Mouse (Mus musculus) gastrocnemius, adult 18-20 months (tissue): ENCODE measurements around the gene Dctn5. TPM values are rescaled to one million over a fixed set of nuclear protein-coding genes. Genes with fewer than 3 reads are reported as not detected.
"Not testable (repeated sequence)": the region's sequence is repeated elsewhere in the genome, so short reads cannot be mapped to it uniquely, and the experiment has no call there.

Experiments used
- DNase-seq: peaks from one replicate; pipeline ENCODE4 v3.0.0; 2021; ENCODE audit warnings: low spot score
- long read RNA-seq, 2 experiments: library from polyadenylated mRNA; stranded (forward); transcript quantifications; one replicate each; pipeline ENCODE4 v2.0.0; 2021
- total RNA-seq, 2 experiments: library from RNA; stranded (reverse); gene quantifications; 2 replicates each; pipeline ENCODE4 v1.2.3; 2021

Dctn5 gene
- 10 to 100 TPM; 16.2 to 16.3 TPM for total RNA-seq
- long read RNA-seq, experiment 1, transcript Dctn5-201 (6 exons, 1,532 nt): major isoform, 13 of 22 reads
- long read RNA-seq, experiment 1, partial matches to known transcripts: 1 of 22 reads
- long read RNA-seq, experiment 1, other reads (novel, unspliced or antisense): 7 of 22 reads
- long read RNA-seq, experiment 2, transcript Dctn5-201 (6 exons, 1,532 nt): major isoform, 7 of 16 reads
- long read RNA-seq, experiment 2, partial matches to known transcripts: 0 of 16 reads
- long read RNA-seq, experiment 2, other reads (novel, unspliced or antisense): 9 of 16 reads

DNA sequence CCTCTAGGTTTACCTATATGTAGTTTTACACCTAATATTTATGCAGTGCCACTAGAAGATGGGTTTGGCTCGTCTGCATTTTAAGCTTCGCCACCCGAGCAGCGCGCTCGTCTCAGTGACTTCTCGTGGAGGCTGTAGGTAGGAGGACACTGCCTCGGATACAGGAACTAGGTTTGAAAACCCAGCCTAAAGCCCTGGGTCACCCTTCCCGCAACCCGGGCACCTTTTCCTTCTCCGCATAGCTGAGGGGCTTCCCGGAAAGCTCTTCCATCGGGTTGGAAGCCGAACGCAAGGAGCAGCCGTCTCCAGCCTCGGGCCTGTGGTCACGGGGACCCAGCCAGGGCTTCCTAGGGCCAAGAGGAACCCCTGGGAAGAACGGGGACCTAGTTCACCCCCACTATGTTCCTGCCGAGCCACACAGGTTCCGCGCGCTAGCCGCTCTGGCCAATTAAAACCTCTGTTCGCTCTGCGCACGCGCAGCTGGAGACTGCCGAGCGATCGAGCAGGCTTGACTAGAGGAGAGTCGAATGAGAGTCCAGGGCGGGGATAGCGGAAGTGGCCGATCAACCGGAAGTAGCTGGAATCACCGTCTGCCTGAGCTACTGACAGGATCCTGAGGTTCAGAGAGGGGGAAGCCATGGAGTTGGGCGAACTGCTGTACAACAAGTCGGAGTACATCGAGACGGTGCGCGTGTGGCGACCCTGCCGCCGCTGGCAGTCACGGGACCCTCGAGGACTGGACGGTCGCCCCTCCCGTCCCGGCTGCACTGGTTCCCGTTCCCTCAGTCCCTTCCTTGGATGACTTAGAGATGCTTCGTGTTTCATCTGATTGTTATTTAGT lies at the start of gene Dctn5, which contains the start of gene Palb2:
Dctn5 (plus strand) TSS at position 545 of the 841 bp plus-strand sequence.
Palb2 (minus strand) TSS at position 489 of the 841 bp plus-strand sequence.
- peak; percentile 98 for DNase-seq

DNA sequence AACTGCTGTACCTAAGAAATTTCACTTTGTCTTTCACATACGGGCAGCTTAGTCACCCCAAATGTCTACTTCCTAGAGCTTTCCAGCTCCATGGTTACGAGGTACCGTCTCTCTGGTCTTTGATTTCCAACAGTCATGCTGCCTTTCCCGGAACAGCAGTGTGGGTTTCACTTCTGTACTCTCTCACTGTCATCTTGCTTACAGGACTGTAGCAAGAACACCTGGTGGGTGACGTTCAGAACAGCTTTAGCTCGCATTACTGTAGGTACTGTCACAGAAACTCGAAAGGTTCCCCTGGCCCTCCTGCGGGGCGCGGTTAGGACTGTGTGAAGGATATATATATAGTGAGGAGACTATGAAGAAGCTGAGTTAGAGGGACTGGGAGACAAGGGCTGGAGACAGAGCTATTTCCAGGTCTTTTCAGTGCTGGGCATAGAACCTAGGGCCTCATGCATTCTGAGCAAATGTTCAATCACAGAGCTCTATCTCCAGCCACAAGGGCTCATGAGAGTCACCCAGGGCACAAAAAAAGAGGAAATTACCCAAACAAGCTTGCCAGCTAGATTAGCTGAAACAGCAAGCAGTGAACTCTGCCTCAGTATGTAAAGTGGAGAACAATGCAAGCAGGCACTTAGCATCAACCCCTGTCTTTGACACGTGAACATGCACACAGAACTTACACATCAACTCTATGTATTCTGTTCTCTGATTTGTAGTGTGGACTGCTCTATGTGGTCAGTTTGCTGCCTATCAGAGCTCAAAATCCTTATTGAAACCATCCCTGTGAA lies 45.5 kb upstream of the Dctn5 start:
- DNase-seq: no peak

DNA sequence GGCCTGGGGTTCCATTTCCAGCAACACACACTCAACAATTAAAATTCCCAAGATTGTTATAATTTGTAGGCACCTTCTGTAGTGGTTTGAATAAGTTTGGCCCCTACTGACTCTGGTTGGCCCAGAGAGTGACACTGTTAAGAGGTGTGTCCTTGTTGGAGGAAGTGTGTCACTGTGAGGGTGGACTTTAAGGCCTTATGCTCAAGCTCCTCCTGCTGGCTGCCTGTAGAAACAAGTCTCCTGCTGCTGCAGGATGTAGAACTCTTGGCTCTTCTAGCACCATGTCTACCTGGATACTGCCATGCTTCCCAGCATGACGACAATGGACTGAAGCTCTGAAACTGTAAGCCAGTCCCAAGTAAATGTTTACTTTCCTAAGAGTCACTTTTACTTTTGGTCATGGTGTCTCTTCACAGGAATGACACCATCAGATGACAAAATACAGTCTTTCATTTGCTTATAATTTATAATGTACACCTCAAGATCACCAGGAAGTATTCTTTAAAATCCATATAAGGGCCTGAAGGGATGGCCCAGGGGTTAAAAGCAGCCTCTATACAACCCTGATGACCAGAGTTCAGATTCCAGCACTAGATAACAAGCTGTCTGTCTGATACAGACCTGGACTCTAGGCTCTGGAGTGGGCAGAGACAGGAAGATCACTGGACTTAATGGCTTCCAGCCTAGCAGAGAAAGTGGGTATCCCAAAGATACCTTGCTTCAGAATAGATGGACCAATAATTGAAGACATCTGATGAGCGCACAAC lies 38.1 kb upstream of the Dctn5 start:
- no peak for DNase-seq

DNA sequence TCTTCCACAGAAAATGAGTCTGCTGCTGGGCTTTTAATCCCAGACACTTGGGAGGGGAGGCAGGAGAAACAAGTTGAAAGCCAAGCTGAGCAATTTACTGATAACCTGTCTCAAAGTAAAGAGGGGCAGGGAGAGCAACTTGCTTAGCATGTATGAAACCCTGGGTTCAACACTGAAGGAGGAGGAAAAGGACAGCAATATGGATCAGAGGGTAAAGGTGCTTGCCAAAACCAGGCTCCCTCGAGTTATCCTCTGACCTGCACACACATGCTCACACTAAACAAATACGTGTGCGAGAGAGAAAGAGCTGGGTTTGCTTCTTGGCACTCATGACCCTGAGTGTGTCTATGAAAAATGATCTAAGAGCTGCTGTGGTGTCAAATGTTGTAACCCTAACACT lies 34.8 kb upstream of the Dctn5 start:
- no peak for DNase-seq

DNA sequence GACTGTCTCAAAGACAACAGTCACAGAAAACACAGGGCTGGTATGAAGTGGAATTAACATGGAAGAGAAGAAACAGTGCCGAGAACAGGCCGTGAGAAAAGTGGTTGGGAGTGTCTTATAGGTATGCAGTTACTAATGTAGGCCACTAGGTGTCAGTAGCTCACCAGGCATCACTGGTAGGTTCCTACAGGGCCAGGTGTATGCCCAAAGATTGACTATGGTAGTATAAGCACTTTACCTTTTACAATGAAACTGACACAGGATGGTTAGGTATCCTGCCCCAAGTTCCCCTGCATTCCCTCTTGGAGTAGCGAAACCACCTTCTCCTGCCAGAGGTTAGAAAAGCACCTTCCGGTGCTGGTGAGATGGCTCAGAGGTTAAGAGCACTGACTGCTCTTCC lies 33.6 kb upstream of the Dctn5 start:
- DNase-seq: peak; percentile 24

DNA sequence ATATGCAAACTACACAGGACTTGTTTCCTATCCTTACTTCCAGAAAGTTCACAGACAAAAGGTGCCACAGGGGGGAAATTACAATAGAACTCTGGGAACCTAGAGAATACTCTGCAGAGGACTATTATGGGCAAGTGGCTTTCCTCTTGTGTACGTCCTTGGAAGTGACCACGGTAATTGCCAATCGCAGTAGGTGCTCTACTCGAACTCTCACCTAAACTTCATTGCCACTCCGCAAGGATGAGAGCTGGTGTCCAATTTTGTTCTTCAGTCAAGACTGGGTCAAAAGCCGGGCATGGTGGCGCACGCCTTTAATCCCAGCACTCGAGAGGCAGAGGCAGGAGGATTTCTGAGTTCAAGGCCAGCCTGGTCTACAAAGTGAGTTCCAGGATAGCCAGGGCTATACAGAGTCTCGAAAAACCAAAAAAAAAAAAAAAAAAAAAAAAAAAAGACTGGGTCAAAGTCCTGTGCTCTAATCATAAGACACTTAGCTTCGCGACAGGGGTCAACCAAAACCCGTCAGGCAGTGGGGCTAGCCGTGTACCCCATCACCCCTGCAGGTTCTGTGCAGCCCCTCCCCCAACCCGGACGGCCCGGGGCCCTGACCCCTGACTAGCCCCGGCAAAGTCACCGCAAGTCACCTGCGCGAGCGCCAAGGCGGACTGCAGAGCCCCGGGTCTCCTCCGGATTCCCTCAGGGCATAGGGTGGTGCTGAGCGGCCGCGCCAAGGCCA lies 31.7 kb upstream of the Dctn5 start:
- not testable (repeated sequence) for DNase-seq

DNA sequence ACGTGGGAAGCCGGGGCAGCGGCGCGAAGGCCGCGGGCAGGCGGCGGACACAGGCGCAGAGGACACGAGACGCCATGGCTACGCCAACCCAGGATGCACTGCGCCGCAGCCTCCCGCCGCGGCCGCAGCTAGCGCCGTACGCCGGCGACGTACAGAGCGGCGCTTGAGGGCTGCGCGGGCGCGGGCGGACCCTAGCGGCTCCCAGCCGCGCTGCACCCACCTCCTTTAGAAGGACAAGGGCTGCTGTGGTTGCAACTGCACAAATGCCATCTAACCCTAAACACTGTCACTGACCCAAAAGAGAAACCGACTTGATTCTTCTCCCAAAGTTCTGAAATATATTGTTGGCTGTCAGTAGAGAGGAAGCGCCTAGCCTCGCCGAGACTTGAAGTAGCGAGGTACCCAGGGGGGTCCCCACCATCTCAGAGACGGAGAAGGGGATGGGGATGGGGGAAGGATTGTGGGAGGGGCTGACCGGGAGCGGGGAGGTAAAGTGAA lies 31.0 kb upstream of the Dctn5 start, which contains the start of gene Ndufab1:
Ndufab1 (minus strand) TSS at position 140 of the 498 bp plus-strand sequence.
- peak; percentile 78 for DNase-seq

DNA sequence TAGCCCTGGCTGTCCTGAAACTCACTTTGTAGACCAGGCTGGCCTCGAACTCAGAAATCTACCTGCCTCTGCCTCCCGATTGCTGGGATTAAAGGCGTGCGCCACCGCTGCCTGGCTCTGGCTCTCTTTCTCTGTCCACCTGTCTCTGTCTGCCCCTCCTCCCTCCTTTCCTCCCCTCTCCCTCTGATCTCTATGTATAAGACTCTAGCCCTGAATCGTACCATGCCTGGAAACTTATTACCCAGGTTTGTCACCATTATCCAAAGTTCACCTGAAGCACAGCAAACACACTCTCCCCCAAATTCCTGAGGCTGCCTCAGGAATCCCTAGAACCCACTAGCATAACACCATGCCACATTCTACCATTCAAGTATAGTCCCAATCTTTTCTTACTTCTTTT lies 24.6 kb upstream of the Dctn5 start:
- DNase-seq: no peak

DNA sequence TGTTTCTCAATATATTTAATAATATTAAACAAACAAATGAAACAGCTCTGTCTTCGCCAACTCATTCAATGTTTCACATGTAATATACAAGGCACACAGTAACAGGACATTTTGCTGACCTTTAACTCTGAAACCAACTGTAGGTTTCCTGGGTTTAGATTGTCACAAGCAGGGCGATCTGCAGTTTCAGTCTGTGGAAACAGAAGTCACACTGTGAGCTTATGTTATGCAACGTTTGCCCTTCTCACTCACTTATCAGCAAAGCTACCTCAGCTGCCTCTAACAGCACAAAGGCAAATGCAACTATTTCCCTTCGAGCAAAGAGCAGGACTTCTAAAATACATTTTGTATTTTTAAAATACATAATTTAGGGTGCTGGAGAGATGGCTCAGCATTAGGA lies 9.3 kb upstream of the Dctn5 start:
- DNase-seq: no peak

DNA sequence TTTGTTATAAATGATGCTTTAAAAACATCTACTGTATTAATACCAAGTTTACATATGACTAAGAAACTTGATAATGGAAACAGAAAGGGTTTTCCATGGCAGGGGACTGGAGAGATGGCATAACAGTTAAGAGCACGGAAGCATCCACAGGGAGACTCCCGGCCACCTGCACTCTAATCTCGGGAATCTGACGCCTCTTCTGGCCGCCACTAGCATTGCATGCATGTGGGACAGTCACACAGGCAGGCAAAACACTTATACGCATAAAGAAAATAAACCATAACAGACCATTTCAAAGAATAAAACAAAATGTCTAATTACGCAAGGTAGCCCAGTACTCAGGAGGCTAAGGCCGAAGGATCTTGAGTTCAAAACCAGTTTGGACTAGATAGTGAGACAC lies 7.2 kb upstream of the Dctn5 start:
- DNase-seq: no peak

DNA sequence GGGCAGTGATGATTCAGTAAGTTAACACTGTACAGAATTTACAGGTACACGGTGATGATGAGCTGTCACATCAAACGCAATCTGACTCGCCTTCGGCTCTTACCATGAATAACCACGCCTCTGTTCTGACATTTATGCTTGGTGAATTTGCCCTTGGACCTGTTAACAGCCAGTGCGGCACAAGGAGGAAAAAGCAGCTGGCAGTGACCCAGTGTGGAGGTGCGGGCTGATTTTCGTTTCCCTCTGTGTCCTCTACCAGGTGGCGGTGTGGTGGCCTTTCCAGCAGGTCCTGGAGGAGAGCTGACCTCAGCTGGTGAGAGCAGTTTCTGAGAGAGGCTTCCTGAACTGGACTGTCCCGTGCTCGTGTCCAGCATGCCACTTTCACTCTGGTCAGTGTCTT lies 5.9 kb upstream of the Dctn5 start:
- DNase-seq: no peak

DNA sequence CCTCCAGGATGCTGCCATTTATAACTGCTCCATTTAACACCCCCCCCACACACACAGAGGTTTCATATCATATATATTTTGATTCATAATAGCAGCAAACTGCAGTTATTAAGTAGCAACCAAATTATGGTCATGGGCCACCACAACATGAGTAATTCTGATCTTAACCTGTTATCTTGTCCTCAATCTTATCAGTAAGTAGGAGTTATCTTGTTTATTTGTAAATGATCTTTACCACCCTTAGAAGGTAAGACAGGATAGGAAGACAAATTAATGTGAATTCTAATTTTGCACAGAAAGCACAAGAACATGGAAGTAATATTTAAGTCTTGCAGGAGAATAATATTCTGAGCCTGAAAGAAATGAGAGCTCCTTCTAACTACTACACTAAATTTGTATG lies 1.0 kb upstream of the Dctn5 start:
- no peak for DNase-seq

DNA sequence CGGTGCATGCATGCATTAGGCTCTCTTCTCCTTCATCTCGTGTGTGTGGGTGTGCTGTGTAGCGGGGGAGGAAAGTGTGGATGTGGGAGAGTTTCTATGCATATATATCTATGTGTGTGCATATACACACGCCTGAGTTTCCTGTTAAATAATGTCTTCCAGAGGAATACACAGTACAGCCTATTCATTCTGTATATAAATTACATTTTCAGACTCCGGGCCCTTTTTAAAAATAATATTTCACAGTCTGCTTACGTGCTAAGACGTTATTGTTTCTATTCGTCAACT lies 441 bp downstream of the Dctn5 start:
- DNase-seq: no peak

DNA sequence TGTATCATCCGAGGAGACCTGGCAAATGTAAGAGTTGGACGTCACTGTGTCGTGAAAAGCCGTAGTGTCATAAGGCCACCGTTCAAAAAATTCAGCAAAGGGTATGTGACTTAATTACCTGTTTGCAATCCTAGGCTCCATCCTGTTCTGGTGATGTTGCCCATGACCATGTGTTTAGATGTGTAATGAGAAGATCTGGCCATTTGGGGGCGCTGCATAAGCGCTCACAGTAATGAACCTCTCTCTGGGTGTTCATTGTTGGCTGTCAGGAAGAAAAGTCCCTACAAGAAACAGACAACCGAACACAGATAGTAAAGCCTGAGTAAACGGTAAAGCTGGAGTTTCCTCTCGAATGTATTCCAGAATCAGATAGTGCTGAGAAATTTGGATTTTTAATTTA lies 2.2 kb downstream of the Dctn5 start:
- DNase-seq: no peak

DNA sequence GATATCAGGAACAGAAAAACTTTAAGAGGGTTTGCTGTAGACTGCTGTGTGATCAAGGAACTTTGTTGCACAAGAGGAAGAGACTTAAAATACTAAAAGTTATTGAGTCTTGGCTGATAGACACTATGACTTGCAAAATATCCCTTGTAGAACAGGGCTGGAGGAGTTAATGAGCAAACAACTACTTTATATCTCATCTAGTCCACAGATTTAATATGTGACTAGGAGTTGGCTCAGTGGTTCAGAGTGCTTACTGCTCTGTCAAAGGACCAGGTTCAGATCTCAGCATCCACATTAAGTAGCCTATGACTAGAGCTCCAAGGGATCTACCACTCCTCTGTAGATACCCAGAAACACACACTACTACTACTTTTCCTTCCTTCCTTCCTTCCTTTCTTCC lies 4.2 kb downstream of the Dctn5 start:
- DNase-seq: no peak

DNA sequence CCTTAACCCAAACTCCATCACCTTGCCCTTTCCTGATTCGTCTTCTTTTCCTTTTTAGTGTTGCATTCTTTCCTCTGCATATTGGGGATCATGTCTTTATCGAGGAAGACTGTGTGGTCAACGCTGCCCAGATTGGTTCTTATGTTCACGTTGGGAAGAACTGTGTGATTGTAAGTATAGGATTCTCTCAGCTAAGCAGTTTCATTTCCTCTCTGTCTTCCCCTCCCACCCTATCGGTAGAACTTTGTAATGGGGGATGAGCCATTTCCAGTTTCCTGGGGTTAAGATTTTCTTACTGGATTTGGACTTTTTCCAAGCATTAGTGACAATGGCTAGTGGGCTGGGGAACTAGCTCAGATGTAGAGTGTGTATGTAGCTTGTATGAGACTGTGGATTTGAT lies 5.3 kb downstream of the Dctn5 start:
- DNase-seq: no peak

DNA sequence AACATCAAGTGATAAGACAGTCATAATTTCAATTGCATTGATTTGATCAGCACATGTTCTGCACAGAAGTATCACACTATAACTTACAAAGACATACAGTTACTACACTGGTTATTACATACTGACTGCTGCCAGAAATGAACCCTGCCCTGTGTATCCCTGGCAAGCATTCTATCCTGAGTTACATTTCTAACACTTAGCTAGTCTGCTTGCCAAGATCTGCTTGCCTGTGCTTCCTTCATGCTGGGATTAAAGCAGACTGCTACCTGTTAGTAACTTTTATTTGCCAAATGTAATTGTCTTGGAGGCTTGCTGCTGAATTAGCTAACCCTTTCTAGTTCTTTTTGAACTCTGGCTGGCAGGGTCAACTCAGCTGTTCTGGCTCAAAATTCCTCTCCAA lies 8.2 kb downstream of the Dctn5 start:
- DNase-seq: no peak

DNA sequence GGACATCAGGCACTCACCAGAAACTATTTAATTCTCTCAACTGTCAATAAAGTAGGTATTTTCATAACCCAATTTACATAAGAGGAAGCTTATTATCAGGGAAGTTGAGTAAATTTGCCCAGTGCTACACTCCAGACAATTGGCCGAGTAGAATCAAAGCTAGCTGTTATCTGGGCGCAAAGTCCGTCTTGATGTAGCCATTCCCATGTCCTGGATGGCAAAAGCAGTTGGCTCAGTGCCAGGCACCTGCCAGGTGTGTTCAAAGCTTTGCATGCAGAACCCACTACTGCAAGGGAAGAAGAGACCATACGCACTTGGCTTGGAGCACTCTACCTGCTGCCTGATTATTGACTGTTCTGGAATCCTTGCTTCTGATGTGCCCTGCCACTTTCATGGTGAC lies 19.6 kb downstream of the Dctn5 start:
- DNase-seq: no peak

DNA sequence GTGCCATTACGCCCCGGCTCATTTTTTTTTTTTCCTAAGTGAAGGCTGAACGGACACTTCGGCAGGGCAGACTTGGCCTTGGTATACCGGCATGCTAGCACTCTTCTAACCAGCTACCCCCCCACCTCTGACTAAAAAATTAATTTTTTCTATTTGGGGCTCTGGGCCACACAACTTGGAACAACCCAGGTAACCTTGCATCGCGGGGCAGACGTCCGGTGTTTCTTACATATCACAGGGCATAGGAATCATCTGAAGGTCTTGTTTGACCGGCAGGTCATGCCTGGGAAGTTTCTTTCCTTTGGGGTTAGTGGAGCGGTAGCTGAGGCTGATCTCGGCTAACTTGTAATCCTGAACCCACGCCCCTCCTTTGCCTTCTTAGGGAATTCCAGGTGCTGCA lies 25.6 kb downstream of the Dctn5 start:
- no peak for DNase-seq
